Mouse (Mus musculus): ENCODE data around the gene Abcb9. TPM values are rescaled to one million over a fixed set of nuclear protein-coding genes. Genes with fewer than 3 reads are reported as not detected.
A peak's percentile ranks its signal among the peaks of the same experiment; 100 is the strongest.

Abcb9 gene
- polyA plus RNA-seq, 1 experiment from 2014 or later, result 3.7 TPM

GRCm38 (mm10) chr5:124100128-124101044 is 4.8 kb upstream of the Abcb9 start:
- Histone ChIP-seq H3K4me1 (ENCODE audit: insufficient read depth) (peaks cover 1% of the 10 kb centered on the region; the same call in 1 of the 2 replicates), H3K4me2 (ENCODE audit: low read depth, low read length) (no peak overlapping the region), H3K36me3 (replicated peaks; ENCODE audit: insufficient read depth, low read length) (no peaks in the 10 kb centered on the region), H3K9ac (replicated peaks) (no peak overlapping the region), H3K27me3 (ENCODE audit: insufficient read depth, low read length) (no peaks in the 10 kb centered on the region), H3K4me3 (ENCODE audit: low read depth, low read length) (no peak overlapping the region), H3K9me3 (ENCODE audit: low read length) (no peaks in the 10 kb centered on the region), H3K27ac (ENCODE audit: low read depth) (no peak overlapping the region)
- ATAC-seq (no peak), DNase-seq (no peak)
- 86% methylated on average over 11 of the region's 11 CpGs for WGBS (ENCODE audit: insufficient replicate concordance)
- TF ChIP-seq EP300 (IDR thresholded peaks at IDR 0.05; ENCODE audit: low read depth) (no peak), CTCF (IDR thresholded peaks at IDR 0.05; ENCODE audit: low read depth) (no peak)

- Histone ChIP-seq H3K27me3 (ENCODE audit: insufficient read depth, low read length) (no peaks in the 10 kb centered on the region), H3K9me3 (ENCODE audit: low read length) (no peaks in the 10 kb centered on the region), H3K9ac (replicated peaks) (no peak overlapping the region), H3K27ac (ENCODE audit: low read depth) (no peak overlapping the region), H3K4me3 (ENCODE audit: low read depth, low read length) (no peak overlapping the region), H3K4me1 (ENCODE audit: insufficient read depth) (peaks cover 8% of the 10 kb centered on the region), H3K4me2 (ENCODE audit: low read depth, low read length) (no peak overlapping the region), H3K36me3 (replicated peaks; ENCODE audit: insufficient read depth, low read length) (no peaks in the 10 kb centered on the region)
- WGBS (ENCODE audit: insufficient replicate concordance), result 75% methylated on average over 2 of the region's 2 CpGs
- ATAC-seq (no peak), DNase-seq (no peak)
- TF ChIP-seq EP300 (IDR thresholded peaks at IDR 0.05; ENCODE audit: low read depth) (no peak), CTCF (IDR thresholded peaks at IDR 0.05; ENCODE audit: low read depth) (no peak)
These were observed 3.3 kb upstream of the Abcb9 start for GRCm38 (mm10) chr5:124098923-124099322.

GRCm38 (mm10) chr5:124095077-124095581 is 469 bp downstream of the Abcb9 start:
- no peak for TF ChIP-seq CTCF (IDR thresholded peaks at IDR 0.05; ENCODE audit: low read depth)
- TF ChIP-seq EP300 (IDR thresholded peaks at IDR 0.05; ENCODE audit: low read depth), result no peak
- Histone ChIP-seq H3K27ac (ENCODE audit: low read depth) (peak overlapping the region; percentile 84), H3K36me3 (replicated peaks; ENCODE audit: insufficient read depth, low read length) (no peaks in the 10 kb centered on the region), H3K9ac (replicated peaks) (peak overlapping the region; percentile 85), H3K4me3 (ENCODE audit: low read depth, low read length) (peak overlapping the region; percentile 71), H3K9me3 (ENCODE audit: low read length) (no peaks in the 10 kb centered on the region), H3K4me1 (ENCODE audit: insufficient read depth) (peaks cover 34% of the 10 kb centered on the region), H3K27me3 (ENCODE audit: insufficient read depth, low read length) (no peaks in the 10 kb centered on the region), H3K4me2 (ENCODE audit: low read depth, low read length) (peak overlapping the region; percentile 99)
- WGBS (ENCODE audit: insufficient replicate concordance), result 13% methylated on average over 19 of the region's 19 CpGs
- DNase-seq, result peak; percentile 72
- ATAC-seq, result peak; percentile 70

GRCm38 (mm10) chr5:124093852-124094604 is 1.6 kb downstream of the Abcb9 start:
- Histone ChIP-seq H3K4me3 (ENCODE audit: low read depth, low read length) (peak overlapping the region; percentile 71), H3K9ac (replicated peaks) (peak overlapping the region; percentile 11; the same call in 1 of the 2 replicates), H3K9me3 (ENCODE audit: low read length) (no peaks in the 10 kb centered on the region), H3K4me2 (ENCODE audit: low read depth, low read length) (peak overlapping the region; percentile 99), H3K27ac (ENCODE audit: low read depth) (no peak overlapping the region), H3K27me3 (ENCODE audit: insufficient read depth, low read length) (no peaks in the 10 kb centered on the region), H3K4me1 (ENCODE audit: insufficient read depth) (peaks cover 34% of the 10 kb centered on the region), H3K36me3 (replicated peaks; ENCODE audit: insufficient read depth, low read length) (peaks cover 3% of the 10 kb centered on the region)
- DNase-seq (no peak), ATAC-seq (no peak)
- TF ChIP-seq EP300 (IDR thresholded peaks at IDR 0.05; ENCODE audit: low read depth) (no peak), CTCF (IDR thresholded peaks at IDR 0.05; ENCODE audit: low read depth) (no peak)
- 87% methylated on average over 12 of the region's 12 CpGs for WGBS (ENCODE audit: insufficient replicate concordance)

- peaks cover 34% of the 10 kb centered on the region for H3K4me1 ChIP-seq (ENCODE audit: insufficient read depth)
- H3K9ac ChIP-seq (replicated peaks), result no peak overlapping the region
- ATAC-seq (no peak), DNase-seq (peak; percentile 30)
- no peak overlapping the region for H3K4me3 ChIP-seq (ENCODE audit: low read depth, low read length)
- H3K27me3 ChIP-seq (ENCODE audit: insufficient read depth, low read length), result no peaks in the 10 kb centered on the region
- H3K4me2 ChIP-seq (ENCODE audit: low read depth, low read length), result peak overlapping the region; percentile 99; the same call in 1 of the 2 replicates
- 77% methylated on average over 11 of the region's 11 CpGs for WGBS (ENCODE audit: insufficient replicate concordance)
- H3K9me3 ChIP-seq (ENCODE audit: low read length), result no peaks in the 10 kb centered on the region
- TF ChIP-seq CTCF (IDR thresholded peaks at IDR 0.05; ENCODE audit: low read depth), result no peak
- TF ChIP-seq EP300 (IDR thresholded peaks at IDR 0.05; ENCODE audit: low read depth), result no peak
- peaks cover 3% of the 10 kb centered on the region for H3K36me3 ChIP-seq (replicated peaks; ENCODE audit: insufficient read depth, low read length)
- no peak overlapping the region for H3K27ac ChIP-seq (ENCODE audit: low read depth)
These were observed 2.3 kb downstream of the Abcb9 start for GRCm38 (mm10) chr5:124093120-124093794.
